Mouse (Mus musculus): ENCODE data around the gene Mapkapk2. TPM values are rescaled to one million over a fixed set of nuclear protein-coding genes. Genes with fewer than 3 reads are reported as not detected.

Mapkapk2 gene
- polyA plus RNA-seq, 1 experiment from 2014 or later = 52.3 TPM

DNA sequence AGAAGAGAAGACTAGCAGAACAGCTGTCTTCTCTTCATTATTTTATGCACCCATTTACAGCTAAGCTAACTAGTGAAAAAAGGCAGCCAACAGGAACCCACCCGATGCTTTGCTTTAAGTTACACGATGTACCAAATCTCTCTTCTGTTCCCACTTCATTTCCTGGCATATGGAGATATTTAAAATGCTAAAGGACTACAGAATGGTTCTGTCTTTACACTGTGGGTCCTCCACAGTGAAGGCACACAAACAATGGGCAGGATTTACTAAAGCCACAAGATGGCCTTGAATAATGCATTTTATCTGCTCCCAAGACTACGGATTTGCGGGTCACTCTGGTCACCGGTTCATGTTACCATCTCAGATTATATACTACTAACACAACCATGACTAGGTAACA is 39.5 kb upstream of the Mapkapk2 start:
- Histone ChIP-seq H3K9ac (ENCODE audit: low read length) (peak overlapping the region; percentile 50), H3K4me2 (ENCODE audit: low read depth, low read length, severe bottlenecking) (peak overlapping the region; percentile 74), H3K9me3 (ENCODE audit: control insufficient read depth, low read length) (no peaks in the 10 kb centered on the region), H3K27ac (ENCODE audit: low read depth, low read length) (no peak overlapping the region), H3K36me3 (ENCODE audit: control insufficient read depth, insufficient read depth, low read length) (no peaks in the 10 kb centered on the region), H3K27me3 (ENCODE audit: control insufficient read depth, insufficient read depth, low read length) (no peaks in the 10 kb centered on the region), H3K4me3 (ENCODE audit: low read depth, low read length) (peak overlapping the region; percentile 77), H3K4me1 (replicated peaks; ENCODE audit: control insufficient read depth, insufficient read depth, low read length) (peaks cover 17% of the 10 kb centered on the region)
- DNase-seq (ENCODE audit: low spot score) (peak; percentile 39), ATAC-seq (replicated peaks; ENCODE audit: low FRiP score) (no peak)
- WGBS = 10% methylated on average over 5 of the region's 5 CpGs

DNA sequence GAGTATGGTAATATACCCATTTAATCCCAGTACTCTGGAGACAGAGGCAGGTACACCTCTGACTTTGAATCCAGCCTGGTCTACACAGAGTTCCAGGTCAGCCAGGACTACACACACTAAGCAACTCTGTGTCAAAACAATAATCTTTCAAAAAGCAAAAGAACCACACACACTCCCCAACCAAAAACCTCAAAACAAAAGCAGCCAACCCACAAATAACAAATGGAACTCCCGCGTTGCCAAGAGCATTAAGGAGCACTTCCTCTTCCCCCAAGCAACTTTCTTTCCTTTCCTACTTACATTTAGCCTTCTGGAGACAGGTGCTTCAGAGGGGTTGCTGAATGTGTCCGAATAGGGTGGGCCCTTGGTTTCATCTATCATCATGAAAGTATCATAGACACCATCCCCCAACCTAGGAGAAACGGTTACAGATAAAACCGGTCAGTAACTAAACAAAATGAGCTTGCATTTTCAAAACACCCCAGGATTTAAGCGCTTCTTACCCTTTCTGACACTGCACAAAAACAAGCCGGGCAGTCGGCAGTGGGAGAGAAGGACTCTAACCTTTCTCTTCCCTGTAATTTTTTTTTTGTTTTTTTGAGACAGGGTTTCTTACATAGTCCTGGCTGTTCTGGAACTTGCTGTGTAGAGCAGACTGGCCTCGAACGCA is 38.5 kb upstream of the Mapkapk2 start:
- DNase-seq (ENCODE audit: low spot score) (peak; percentile 19), ATAC-seq (replicated peaks; ENCODE audit: low FRiP score) (no peak)
- H3K27ac ChIP-seq (ENCODE audit: low read depth, low read length) = no peak overlapping the region
- H3K27me3 ChIP-seq (ENCODE audit: control insufficient read depth, insufficient read depth, low read length) = no peaks in the 10 kb centered on the region
- no peaks in the 10 kb centered on the region for H3K36me3 ChIP-seq (ENCODE audit: control insufficient read depth, insufficient read depth, low read length)
- 85% methylated on average over 10 of the region's 10 CpGs for WGBS
- H3K4me2 ChIP-seq (ENCODE audit: low read depth, low read length, severe bottlenecking) = peak overlapping the region; percentile 74; the same call in 1 of the 2 replicates
- H3K9ac ChIP-seq (ENCODE audit: low read length) = no peak overlapping the region
- H3K4me1 ChIP-seq (replicated peaks; ENCODE audit: control insufficient read depth, insufficient read depth, low read length) = peaks cover 17% of the 10 kb centered on the region
- H3K9me3 ChIP-seq (ENCODE audit: control insufficient read depth, low read length) = no peaks in the 10 kb centered on the region
- H3K4me3 ChIP-seq (ENCODE audit: low read depth, low read length) = no peak overlapping the region

DNA sequence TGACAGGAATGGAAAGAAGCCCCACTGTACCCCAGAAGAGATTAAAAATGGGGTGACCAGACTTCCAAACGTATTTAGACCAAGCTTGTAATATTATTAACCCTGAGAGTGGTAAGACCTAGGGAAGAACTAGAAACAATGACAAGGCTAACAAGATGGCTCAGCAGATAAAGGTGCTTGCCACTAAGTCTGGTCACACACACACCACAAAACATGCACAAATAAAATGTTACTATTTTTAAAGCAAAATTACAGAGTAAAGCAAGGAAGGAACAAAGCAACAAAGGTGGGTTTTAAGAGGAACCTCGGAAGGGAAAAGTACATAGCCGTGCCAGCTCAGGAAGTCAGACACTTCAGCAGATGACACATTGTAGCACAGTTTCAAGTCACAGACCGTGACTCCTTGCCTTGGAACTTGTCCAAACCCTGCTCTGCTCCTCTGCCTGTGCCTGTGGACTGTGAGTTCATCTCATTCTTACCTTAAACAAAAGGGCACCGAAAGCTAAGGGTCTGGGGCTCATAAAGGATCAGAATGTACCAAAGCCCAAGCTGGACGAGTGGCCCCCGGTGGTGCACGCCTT is 37.4 kb upstream of the Mapkapk2 start:
- Histone ChIP-seq H3K4me3 (ENCODE audit: low read depth, low read length) (no peak overlapping the region), H3K27me3 (ENCODE audit: control insufficient read depth, insufficient read depth, low read length) (no peaks in the 10 kb centered on the region), H3K9me3 (ENCODE audit: control insufficient read depth, low read length) (no peaks in the 10 kb centered on the region), H3K9ac (ENCODE audit: low read length) (no peak overlapping the region), H3K4me1 (replicated peaks; ENCODE audit: control insufficient read depth, insufficient read depth, low read length) (peaks cover 17% of the 10 kb centered on the region), H3K27ac (ENCODE audit: low read depth, low read length) (peak overlapping the region; percentile 33; the same call in 1 of the 2 replicates), H3K36me3 (ENCODE audit: control insufficient read depth, insufficient read depth, low read length) (no peaks in the 10 kb centered on the region; the same call in 1 of the 2 replicates), H3K4me2 (ENCODE audit: low read depth, low read length, severe bottlenecking) (peak overlapping the region; percentile 1; the same call in 1 of the 2 replicates)
- ATAC-seq (replicated peaks; ENCODE audit: low FRiP score) (no peak), DNase-seq (ENCODE audit: low spot score) (no peak)
- WGBS = 65% methylated on average over 8 of the region's 8 CpGs

DNA sequence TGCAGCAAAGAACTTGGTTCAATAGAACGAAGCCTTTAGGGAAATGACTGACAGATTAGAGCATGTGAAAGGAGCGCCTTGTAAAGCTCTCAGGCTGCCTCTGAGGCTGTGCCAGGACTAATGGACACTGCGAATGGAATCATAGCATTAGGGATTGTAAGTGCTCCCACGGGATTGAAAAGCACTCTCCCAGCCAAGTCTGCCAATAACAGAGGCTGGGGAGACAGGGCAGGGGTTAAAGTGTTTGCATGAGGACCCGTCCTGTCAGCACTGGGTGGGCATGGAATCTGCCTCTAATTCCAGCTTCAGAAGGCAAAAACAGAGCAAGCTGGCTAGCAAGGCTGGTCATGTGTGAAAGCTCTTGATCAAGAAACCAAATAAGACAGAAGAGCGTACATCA is 36.6 kb upstream of the Mapkapk2 start:
- Histone ChIP-seq H3K27ac (ENCODE audit: low read depth, low read length) (peak overlapping the region; percentile 33; the same call in 1 of the 2 replicates), H3K9ac (ENCODE audit: low read length) (no peak overlapping the region), H3K4me3 (ENCODE audit: low read depth, low read length) (no peak overlapping the region), H3K4me1 (replicated peaks; ENCODE audit: control insufficient read depth, insufficient read depth, low read length) (peaks cover 17% of the 10 kb centered on the region), H3K4me2 (ENCODE audit: low read depth, low read length, severe bottlenecking) (no peak overlapping the region; the same call in 1 of the 2 replicates), H3K27me3 (ENCODE audit: control insufficient read depth, insufficient read depth, low read length) (no peaks in the 10 kb centered on the region), H3K9me3 (ENCODE audit: control insufficient read depth, low read length) (no peaks in the 10 kb centered on the region), H3K36me3 (ENCODE audit: control insufficient read depth, insufficient read depth, low read length) (peaks cover 7% of the 10 kb centered on the region)
- ATAC-seq (replicated peaks; ENCODE audit: low FRiP score) (0 out of 2 replicates have a peak, but pooled peaks have one; percentile 9), DNase-seq (ENCODE audit: low spot score) (peak; percentile 59)
- 30% methylated on average over 6 of the region's 6 CpGs for WGBS

GRCm38 (mm10) chr1:131125987-131126744 is 28.5 kb upstream of the Mapkapk2 start:
- H3K36me3 ChIP-seq (ENCODE audit: control insufficient read depth, insufficient read depth, low read length) = peaks cover 20% of the 10 kb centered on the region
- ATAC-seq (replicated peaks; ENCODE audit: low FRiP score) = 0 out of 2 replicates have a peak, but pooled peaks have one; percentile 59

DNA sequence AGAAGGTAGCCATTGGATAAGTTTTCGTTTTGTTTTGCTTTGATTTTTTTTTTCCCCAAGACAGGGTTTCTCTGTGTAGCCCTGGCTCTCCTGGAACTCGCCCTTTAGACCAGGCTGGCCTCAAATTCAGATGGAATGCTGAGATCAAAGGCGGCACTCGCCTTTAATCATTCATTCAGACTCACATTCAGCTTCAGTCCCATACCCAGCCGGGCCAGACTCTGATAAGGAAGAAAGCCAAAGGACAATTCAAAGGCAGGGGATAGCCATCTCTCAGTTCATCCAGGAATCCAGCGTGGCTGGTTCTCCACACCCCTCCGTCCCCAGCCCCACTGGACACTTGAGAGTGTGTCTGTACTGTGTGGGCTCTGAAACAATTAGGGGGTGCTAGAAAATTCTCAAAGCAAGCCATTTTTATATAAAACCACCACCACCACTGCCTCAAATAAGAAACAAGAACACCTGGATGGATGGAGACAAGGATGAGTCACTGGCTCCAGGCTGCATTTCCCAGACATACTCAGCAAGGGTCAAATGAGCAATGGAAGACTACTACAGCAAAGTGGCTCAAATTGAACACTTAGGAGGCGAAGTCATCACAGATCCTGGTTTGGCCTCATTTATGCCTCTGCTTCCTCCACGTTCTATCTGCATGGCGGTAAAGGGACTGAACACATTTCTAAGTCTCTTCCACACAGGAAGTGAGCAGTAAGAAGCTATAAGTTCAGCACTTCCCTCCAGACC is 26.1 kb upstream of the Mapkapk2 start:
- no peak overlapping the region for H3K4me3 ChIP-seq (ENCODE audit: low read depth, low read length)
- H3K9me3 ChIP-seq (ENCODE audit: control insufficient read depth, low read length) = no peaks in the 10 kb centered on the region
- H3K4me1 ChIP-seq (replicated peaks; ENCODE audit: control insufficient read depth, insufficient read depth, low read length) = no peaks in the 10 kb centered on the region
- H3K27me3 ChIP-seq (ENCODE audit: control insufficient read depth, insufficient read depth, low read length) = no peaks in the 10 kb centered on the region
- H3K36me3 ChIP-seq (ENCODE audit: control insufficient read depth, insufficient read depth, low read length) = peaks cover 7% of the 10 kb centered on the region
- H3K4me2 ChIP-seq (ENCODE audit: low read depth, low read length, severe bottlenecking) = no peak overlapping the region
- H3K27ac ChIP-seq (ENCODE audit: low read depth, low read length) = no peak overlapping the region
- ATAC-seq (replicated peaks; ENCODE audit: low FRiP score) = no peak
- DNase-seq (ENCODE audit: low spot score) = no peak
- no peak overlapping the region for H3K9ac ChIP-seq (ENCODE audit: low read length)
- WGBS = 75% methylated on average over 10 of the region's 10 CpGs

More at GRCm38 (mm10) chr1:131125987-131126744, 28.5 kb upstream of the Mapkapk2 start:
- no peak overlapping the region for H3K9ac ChIP-seq (ENCODE audit: low read length)
- 85% methylated on average over 11 of the region's 11 CpGs for WGBS
- no peaks in the 10 kb centered on the region for H3K4me1 ChIP-seq (replicated peaks; ENCODE audit: control insufficient read depth, insufficient read depth, low read length)
- 0 out of 2 replicates have a peak overlapping the region, but pooled peaks have one; percentile 3 for H3K27ac ChIP-seq (ENCODE audit: low read depth, low read length)
- no peak overlapping the region for H3K4me3 ChIP-seq (ENCODE audit: low read depth, low read length)
- no peak for DNase-seq (ENCODE audit: low spot score)
- H3K9me3 ChIP-seq (ENCODE audit: control insufficient read depth, low read length) = no peaks in the 10 kb centered on the region
- H3K4me2 ChIP-seq (ENCODE audit: low read depth, low read length, severe bottlenecking) = no peak overlapping the region
- H3K27me3 ChIP-seq (ENCODE audit: control insufficient read depth, insufficient read depth, low read length) = no peaks in the 10 kb centered on the region

DNA sequence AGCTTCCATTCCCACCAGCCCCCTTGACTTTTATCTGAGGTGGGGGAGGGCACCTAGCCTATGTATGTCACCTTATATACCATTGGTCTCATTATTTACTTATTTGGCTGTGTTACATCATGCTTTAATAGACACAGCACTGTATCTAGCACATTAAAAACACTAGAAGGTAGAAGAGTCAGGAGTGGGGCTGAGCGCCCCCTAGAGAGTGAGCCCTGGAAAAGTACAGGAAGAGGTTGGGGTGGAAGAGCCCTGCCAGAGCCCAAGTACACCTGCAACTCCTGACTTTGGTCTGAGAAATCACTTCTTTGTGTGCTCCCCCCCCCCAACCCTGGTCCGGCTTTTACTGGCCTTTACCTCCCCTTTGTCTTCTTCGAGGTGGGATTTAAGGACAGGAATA is 24.4 kb upstream of the Mapkapk2 start:
- WGBS = 32% methylated on average over 3 of the region's 3 CpGs
- Histone ChIP-seq H3K27ac (ENCODE audit: low read depth, low read length) (no peak overlapping the region), H3K4me1 (replicated peaks; ENCODE audit: control insufficient read depth, insufficient read depth, low read length) (no peaks in the 10 kb centered on the region), H3K36me3 (ENCODE audit: control insufficient read depth, insufficient read depth, low read length) (0 out of 2 replicates have a peak, but pooled peaks cover 2% of the 10 kb centered on the region), H3K27me3 (ENCODE audit: control insufficient read depth, insufficient read depth, low read length) (no peaks in the 10 kb centered on the region), H3K9me3 (ENCODE audit: control insufficient read depth, low read length) (no peaks in the 10 kb centered on the region), H3K4me2 (ENCODE audit: low read depth, low read length, severe bottlenecking) (no peak overlapping the region), H3K4me3 (ENCODE audit: low read depth, low read length) (no peak overlapping the region), H3K9ac (ENCODE audit: low read length) (no peak overlapping the region)
- DNase-seq (ENCODE audit: low spot score) (peak; percentile 52), ATAC-seq (replicated peaks; ENCODE audit: low FRiP score) (no peak)

DNA sequence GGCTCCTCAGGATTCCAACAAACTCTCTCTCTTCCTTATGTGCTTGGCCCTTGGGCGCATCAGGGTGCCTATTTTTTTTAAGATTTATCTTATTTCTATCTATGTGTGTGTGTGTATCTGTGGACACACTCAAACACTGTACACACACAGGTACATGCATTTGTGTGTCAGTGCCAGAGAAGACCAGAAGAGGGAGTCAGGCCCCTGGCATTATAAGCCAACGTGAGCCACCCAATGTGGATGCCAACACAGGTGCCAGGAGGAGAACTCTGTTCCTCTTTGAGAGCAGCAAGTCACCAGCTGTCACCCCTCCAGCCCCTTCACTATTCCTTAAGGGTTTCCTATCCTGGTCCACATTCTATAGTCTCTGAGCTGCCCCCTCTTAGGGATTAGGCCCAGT is 21.4 kb upstream of the Mapkapk2 start:
- 73% methylated on average over 2 of the region's 2 CpGs for WGBS
- ATAC-seq (replicated peaks; ENCODE audit: low FRiP score) = no peak

More for the DNA sequence above, 21.4 kb upstream of the Mapkapk2 start:
- H3K27me3 ChIP-seq (ENCODE audit: control insufficient read depth, insufficient read depth, low read length) = no peaks in the 10 kb centered on the region
- no peak overlapping the region for H3K4me3 ChIP-seq (ENCODE audit: low read depth, low read length)
- no peaks in the 10 kb centered on the region for H3K9me3 ChIP-seq (ENCODE audit: control insufficient read depth, low read length)
- H3K27ac ChIP-seq (ENCODE audit: low read depth, low read length) = no peak overlapping the region
- H3K36me3 ChIP-seq (ENCODE audit: control insufficient read depth, insufficient read depth, low read length) = no peaks in the 10 kb centered on the region
- H3K4me1 ChIP-seq (replicated peaks; ENCODE audit: control insufficient read depth, insufficient read depth, low read length) = no peaks in the 10 kb centered on the region
- no peak overlapping the region for H3K4me2 ChIP-seq (ENCODE audit: low read depth, low read length, severe bottlenecking)
- no peak overlapping the region for H3K9ac ChIP-seq (ENCODE audit: low read length)
- DNase-seq (ENCODE audit: low spot score) = no peak
